Mouse (Mus musculus) gastrocnemius, postnatal 4 days (tissue): ENCODE measurements at regions not wholly inside any gene's neighbourhood (a gene's known extent, or its start where the extent isn't known, plus 50 kb on each side); places are given as distances from the start of the nearest gene placed in this dataset.
"Not testable (repeated sequence)": the region's sequence is repeated elsewhere in the genome, so short reads cannot be mapped to it uniquely, and the experiment has no call there.

ENCODE experiments used
- DNase-seq, 2 experiments: peaks; one replicate each; pipeline ENCODE4 v3.0.0; 2021 to 2022; ENCODE audit warnings: low spot score in 2 of 2, mixed read lengths in 2 of 2

GRCm38 (mm10) chr17:9268776-9269175 is 153.1 kb upstream of the Gm17728 start:
- no peak for DNase-seq

- DNase-seq, result not testable (repeated sequence)
Observed at GRCm38 (mm10) chr17:9278046-9278445, 143.8 kb upstream of the Gm17728 start.

GRCm38 (mm10) chr17:9279481-9279880 is 142.4 kb upstream of the Gm17728 start:
- no peak for DNase-seq

GRCm38 (mm10) chr17:9281891-9282290 is 140.0 kb upstream of the Gm17728 start:
- no peak for DNase-seq

- no peak for DNase-seq
Observed at GRCm38 (mm10) chr17:9282333-9283176, 139.3 kb upstream of the Gm17728 start.

- DNase-seq, result no peak
Observed at GRCm38 (mm10) chr17:9286431-9286830, 135.4 kb upstream of the Gm17728 start.

- DNase-seq, result no peak
Observed at GRCm38 (mm10) chr17:9286834-9287233, 135.0 kb upstream of the Gm17728 start.

GRCm38 (mm10) chr17:9287682-9288081 is 134.2 kb upstream of the Gm17728 start:
- DNase-seq, result no peak

GRCm38 (mm10) chr17:9291601-9292000 is 130.3 kb upstream of the Gm17728 start:
- no peak for DNase-seq

- no peak for DNase-seq
Observed at GRCm38 (mm10) chr17:9292296-9292695, 129.6 kb upstream of the Gm17728 start.

GRCm38 (mm10) chr17:9296371-9296770 is 125.5 kb upstream of the Gm17728 start:
- no peak for DNase-seq

- no peak for DNase-seq
Observed at GRCm38 (mm10) chr17:9298231-9298630, 123.6 kb upstream of the Gm17728 start.

GRCm38 (mm10) chr17:9301101-9301501 is 120.8 kb upstream of the Gm17728 start:
- DNase-seq, result no peak

GRCm38 (mm10) chr17:9308507-9308906 is 113.4 kb upstream of the Gm17728 start:
- DNase-seq, result no peak

GRCm38 (mm10) chr17:9322772-9323171 is 99.1 kb upstream of the Gm17728 start:
- no peak for DNase-seq

- no peak for DNase-seq
Observed at GRCm38 (mm10) chr17:9328886-9329455, 92.9 kb upstream of the Gm17728 start.

- DNase-seq, result no peak
Observed at GRCm38 (mm10) chr17:9357572-9358159, 64.2 kb upstream of the Gm17728 start.
